Mouse (Mus musculus): ENCODE results near the gene Ric8b. TPM values are rescaled to one million over a fixed set of nuclear protein-coding genes. Genes with fewer than 3 reads are reported as not detected.

Ric8b gene
- polyA plus RNA-seq, 1 experiment from 2014 or later = 31.2 TPM

DNA sequence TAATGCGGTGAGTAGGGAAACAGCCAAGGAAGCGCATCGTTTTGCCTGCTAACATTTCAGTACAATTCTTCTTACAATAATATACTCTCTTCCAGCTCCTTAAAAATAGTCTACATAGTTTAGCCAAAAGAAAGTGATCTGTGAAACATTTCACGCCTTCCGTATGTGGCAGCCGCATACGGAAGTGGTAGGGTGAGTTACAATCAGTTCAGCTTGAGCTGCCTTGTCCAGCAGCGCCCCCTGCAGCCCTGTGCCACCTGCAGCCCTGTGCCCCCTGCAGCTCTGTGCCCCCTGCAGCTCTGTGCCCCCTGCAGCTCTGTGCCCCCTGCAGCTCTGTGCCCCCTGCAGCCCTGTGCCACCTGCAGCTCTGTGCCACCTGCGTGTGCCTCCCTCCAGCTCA is 68.5 kb downstream of the Ric8b start:
- ATAC-seq = no peak
- Histone ChIP-seq H3K9ac (ENCODE audit: low read length) (no peak overlapping the region), H3K9me3 (replicated peaks; ENCODE audit: control insufficient read depth, low read length) (no peaks in the 10 kb centered on the region), H3K4me2 (ENCODE audit: low read length) (no peak overlapping the region), H3K27ac (ENCODE audit: low read depth, low read length) (no peak overlapping the region), H3K36me3 (ENCODE audit: control insufficient read depth, insufficient read depth, low read length) (peaks cover 31% of the 10 kb centered on the region), H3K4me3 (ENCODE audit: low read depth, low read length) (no peak overlapping the region), H3K27me3 (replicated peaks; ENCODE audit: control insufficient read depth, insufficient read depth, low read length) (no peaks in the 10 kb centered on the region), H3K4me1 (ENCODE audit: control insufficient read depth, insufficient read depth, low read length) (no peaks in the 10 kb centered on the region)
- 70% methylated on average over 9 of the region's 9 CpGs for WGBS
- peak; percentile 51 for DNase-seq (ENCODE audit: low spot score)

DNA sequence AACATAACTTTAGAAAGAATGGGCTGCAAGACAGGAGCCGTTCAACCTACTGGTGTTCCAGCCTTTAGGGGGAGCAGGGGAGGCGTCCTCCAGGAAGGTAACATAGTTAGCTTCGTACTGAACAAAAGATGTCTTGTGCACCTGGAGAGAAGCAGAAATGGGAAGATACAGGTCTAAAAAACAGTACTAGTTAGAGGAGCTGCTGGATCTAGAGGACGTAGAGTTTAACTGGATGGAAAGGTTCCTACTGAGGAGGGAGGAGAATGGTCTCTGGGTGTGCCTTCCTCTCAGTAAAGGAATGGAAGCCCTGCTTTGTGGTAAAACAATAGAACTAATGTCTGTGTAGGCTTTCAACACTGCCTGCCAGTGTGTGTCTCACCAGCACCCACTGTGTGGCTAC is 70.2 kb downstream of the Ric8b start:
- Histone ChIP-seq H3K4me1 (ENCODE audit: control insufficient read depth, insufficient read depth, low read length) (no peaks in the 10 kb centered on the region), H3K27me3 (replicated peaks; ENCODE audit: control insufficient read depth, insufficient read depth, low read length) (no peaks in the 10 kb centered on the region), H3K9me3 (replicated peaks; ENCODE audit: control insufficient read depth, low read length) (no peaks in the 10 kb centered on the region), H3K4me3 (ENCODE audit: low read depth, low read length) (no peak overlapping the region), H3K4me2 (ENCODE audit: low read length) (no peak overlapping the region), H3K9ac (ENCODE audit: low read length) (no peak overlapping the region), H3K27ac (ENCODE audit: low read depth, low read length) (no peak overlapping the region), H3K36me3 (ENCODE audit: control insufficient read depth, insufficient read depth, low read length) (peaks cover 30% of the 10 kb centered on the region)
- ATAC-seq (no peak), DNase-seq (ENCODE audit: low spot score) (no peak)
- WGBS = 69% methylated on average over 4 of the region's 4 CpGs

- Histone ChIP-seq H3K27me3 (replicated peaks; ENCODE audit: control insufficient read depth, insufficient read depth, low read length) (no peaks in the 10 kb centered on the region), H3K27ac (ENCODE audit: low read depth, low read length) (no peak overlapping the region), H3K4me3 (ENCODE audit: low read depth, low read length) (no peak overlapping the region), H3K4me2 (ENCODE audit: low read length) (no peak overlapping the region), H3K9me3 (replicated peaks; ENCODE audit: control insufficient read depth, low read length) (no peaks in the 10 kb centered on the region), H3K9ac (ENCODE audit: low read length) (no peak overlapping the region), H3K4me1 (ENCODE audit: control insufficient read depth, insufficient read depth, low read length) (no peaks in the 10 kb centered on the region), H3K36me3 (ENCODE audit: control insufficient read depth, insufficient read depth, low read length) (peaks cover 23% of the 10 kb centered on the region)
- DNase-seq (ENCODE audit: low spot score) (no peak), ATAC-seq (no peak)
- 89% methylated on average over 4 of the region's 4 CpGs for WGBS
These were observed 71.2 kb downstream of the Ric8b start for GRCm38 (mm10) chr10:84988650-84989049.

DNA sequence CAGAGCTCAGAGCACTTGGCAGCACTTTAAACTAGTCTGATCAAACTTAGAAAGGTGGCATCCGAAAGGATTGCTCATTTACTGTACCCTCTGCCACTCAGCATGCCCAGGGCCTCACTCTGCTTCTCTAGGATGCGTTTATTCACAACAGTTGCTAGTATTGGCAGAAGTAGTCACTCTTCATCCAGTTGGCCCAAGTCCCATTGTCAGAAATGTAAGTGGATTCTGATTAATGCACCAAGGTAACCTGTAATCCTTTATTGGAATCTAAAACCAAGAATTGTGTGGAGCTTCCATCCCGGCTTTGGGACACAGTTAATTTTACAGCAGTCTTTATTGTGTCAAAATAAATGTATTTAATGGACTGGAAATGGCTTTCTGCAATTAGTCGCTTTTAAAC is 76.9 kb downstream of the Ric8b start:
- H3K9ac ChIP-seq (ENCODE audit: low read length) = no peak overlapping the region
- H3K27ac ChIP-seq (ENCODE audit: low read depth, low read length) = no peak overlapping the region
- no peaks in the 10 kb centered on the region for H3K9me3 ChIP-seq (replicated peaks; ENCODE audit: control insufficient read depth, low read length)
- WGBS = 54% methylated on average over 4 of the region's 4 CpGs
- H3K4me1 ChIP-seq (ENCODE audit: control insufficient read depth, insufficient read depth, low read length) = no peaks in the 10 kb centered on the region
- no peak overlapping the region for H3K4me2 ChIP-seq (ENCODE audit: low read length)
- peaks cover 19% of the 10 kb centered on the region; the same call in 1 of the 2 replicates for H3K36me3 ChIP-seq (ENCODE audit: control insufficient read depth, insufficient read depth, low read length)
- H3K4me3 ChIP-seq (ENCODE audit: low read depth, low read length) = no peak overlapping the region
- peak; percentile 54 for DNase-seq (ENCODE audit: low spot score)
- no peak for ATAC-seq
- no peaks in the 10 kb centered on the region for H3K27me3 ChIP-seq (replicated peaks; ENCODE audit: control insufficient read depth, insufficient read depth, low read length)

- no peak overlapping the region for H3K4me2 ChIP-seq (ENCODE audit: low read length)
- H3K4me3 ChIP-seq (ENCODE audit: low read depth, low read length) = no peak overlapping the region
- H3K27ac ChIP-seq (ENCODE audit: low read depth, low read length) = no peak overlapping the region
- no peaks in the 10 kb centered on the region for H3K9me3 ChIP-seq (replicated peaks; ENCODE audit: control insufficient read depth, low read length)
- peaks cover 15% of the 10 kb centered on the region; the same call in 1 of the 2 replicates for H3K36me3 ChIP-seq (ENCODE audit: control insufficient read depth, insufficient read depth, low read length)
- no peaks in the 10 kb centered on the region for H3K4me1 ChIP-seq (ENCODE audit: control insufficient read depth, insufficient read depth, low read length)
- ATAC-seq (no peak), DNase-seq (ENCODE audit: low spot score) (no peak)
- no peak overlapping the region for H3K9ac ChIP-seq (ENCODE audit: low read length)
- no peaks in the 10 kb centered on the region for H3K27me3 ChIP-seq (replicated peaks; ENCODE audit: control insufficient read depth, insufficient read depth, low read length)
- 96% methylated on average over 3 of the region's 3 CpGs for WGBS
These were observed 77.6 kb downstream of the Ric8b start for GRCm38 (mm10) chr10:84994971-84995370.

- DNase-seq (ENCODE audit: low spot score) = no peak
- Histone ChIP-seq H3K36me3 (ENCODE audit: control insufficient read depth, insufficient read depth, low read length) (peaks cover 15% of the 10 kb centered on the region; the same call in 1 of the 2 replicates), H3K4me3 (ENCODE audit: low read depth, low read length) (no peak overlapping the region), H3K27me3 (replicated peaks; ENCODE audit: control insufficient read depth, insufficient read depth, low read length) (no peaks in the 10 kb centered on the region), H3K4me2 (ENCODE audit: low read length) (no peak overlapping the region), H3K9ac (ENCODE audit: low read length) (no peak overlapping the region), H3K4me1 (ENCODE audit: control insufficient read depth, insufficient read depth, low read length) (no peaks in the 10 kb centered on the region), H3K9me3 (replicated peaks; ENCODE audit: control insufficient read depth, low read length) (no peaks in the 10 kb centered on the region), H3K27ac (ENCODE audit: low read depth, low read length) (no peak overlapping the region)
- WGBS = 86% methylated on average over 6 of the region's 6 CpGs
- ATAC-seq = no peak
These were observed 79.0 kb downstream of the Ric8b start for GRCm38 (mm10) chr10:84996366-84996765.

GRCm38 (mm10) chr10:84997571-84998224 is 80.3 kb downstream of the Ric8b start:
- Histone ChIP-seq H3K4me2 (ENCODE audit: low read length) (no peak overlapping the region), H3K27me3 (replicated peaks; ENCODE audit: control insufficient read depth, insufficient read depth, low read length) (no peaks in the 10 kb centered on the region), H3K4me1 (ENCODE audit: control insufficient read depth, insufficient read depth, low read length) (no peaks in the 10 kb centered on the region), H3K9me3 (replicated peaks; ENCODE audit: control insufficient read depth, low read length) (no peaks in the 10 kb centered on the region), H3K27ac (ENCODE audit: low read depth, low read length) (no peak overlapping the region), H3K9ac (ENCODE audit: low read length) (no peak overlapping the region), H3K4me3 (ENCODE audit: low read depth, low read length) (no peak overlapping the region), H3K36me3 (ENCODE audit: control insufficient read depth, insufficient read depth, low read length) (peaks cover 10% of the 10 kb centered on the region; the same call in 1 of the 2 replicates)
- DNase-seq (ENCODE audit: low spot score) (no peak), ATAC-seq (no peak)
- 66% methylated on average over 10 of the region's 10 CpGs for WGBS

- Histone ChIP-seq H3K4me1 (ENCODE audit: control insufficient read depth, insufficient read depth, low read length) (no peaks in the 10 kb centered on the region), H3K9me3 (replicated peaks; ENCODE audit: control insufficient read depth, low read length) (no peaks in the 10 kb centered on the region), H3K36me3 (ENCODE audit: control insufficient read depth, insufficient read depth, low read length) (peaks cover 10% of the 10 kb centered on the region; the same call in 1 of the 2 replicates), H3K9ac (ENCODE audit: low read length) (no peak overlapping the region), H3K27ac (ENCODE audit: low read depth, low read length) (no peak overlapping the region), H3K4me2 (ENCODE audit: low read length) (no peak overlapping the region), H3K27me3 (replicated peaks; ENCODE audit: control insufficient read depth, insufficient read depth, low read length) (no peaks in the 10 kb centered on the region), H3K4me3 (ENCODE audit: low read depth, low read length) (no peak overlapping the region)
- ATAC-seq = no peak
- DNase-seq (ENCODE audit: low spot score) = no peak
- 83% methylated on average over 1 of the region's 1 CpGs for WGBS
These were observed 80.8 kb downstream of the Ric8b start for GRCm38 (mm10) chr10:84998225-84998579.

GRCm38 (mm10) chr10:85001920-85002319 is 84.5 kb downstream of the Ric8b start:
- no peak overlapping the region for H3K9ac ChIP-seq (ENCODE audit: low read length)

More at GRCm38 (mm10) chr10:85001920-85002319, 84.5 kb downstream of the Ric8b start:
- ATAC-seq = no peak
- WGBS = 82% methylated on average over 7 of the region's 7 CpGs
- Histone ChIP-seq H3K4me1 (ENCODE audit: control insufficient read depth, insufficient read depth, low read length) (no peaks in the 10 kb centered on the region), H3K4me3 (ENCODE audit: low read depth, low read length) (no peak overlapping the region), H3K4me2 (ENCODE audit: low read length) (no peak overlapping the region), H3K27me3 (replicated peaks; ENCODE audit: control insufficient read depth, insufficient read depth, low read length) (peaks cover 5% of the 10 kb centered on the region), H3K27ac (ENCODE audit: low read depth, low read length) (no peak overlapping the region), H3K9me3 (replicated peaks; ENCODE audit: control insufficient read depth, low read length) (no peaks in the 10 kb centered on the region), H3K36me3 (ENCODE audit: control insufficient read depth, insufficient read depth, low read length) (peaks cover 10% of the 10 kb centered on the region; the same call in 1 of the 2 replicates)
- DNase-seq (ENCODE audit: low spot score) = no peak

Measured in forebrain, embryonic 14.5 days (tissue).